Mouse (Mus musculus) brown adipose tissue, adult 24 weeks (tissue): ENCODE results near the gene Chd4. TPM values are rescaled to one million over a fixed set of nuclear protein-coding genes. Genes with fewer than 3 reads are reported as not detected.

ENCODE experiments used
- H3K27ac ChIP-seq: fragments of 200-500 bp; replicated peaks from 2 replicates; pipeline ENCODE4 v1.5.1; 2012; ENCODE audit warnings: low read depth, mild to moderate bottlenecking, low read length
- H3K4me1 ChIP-seq: fragments of 200-500 bp; 2 replicates; pipeline ENCODE4 v1.6.1; 2012; ENCODE audit warnings: low read length, mixed read lengths; ENCODE audit not compliant: control insufficient read depth, insufficient read depth, insufficient read length
- H3K4me3 ChIP-seq: fragments of 200-500 bp; 2 replicates; pipeline ENCODE4 v1.5.1; 2012; ENCODE audit warnings: low read depth, mild to moderate bottlenecking, low read length, moderate library complexity; ENCODE audit not compliant: insufficient read depth
- polyA plus RNA-seq: library from polyadenylated mRNA; stranded (reverse); fragments of >200 nt; gene quantifications from 2 replicates; pipeline ENCODE4 v1.2.4, GENCODE M21; 2012; ENCODE audit not compliant: missing spikeins, insufficient read depth, insufficient read length

Gene Chd4
- polyA plus RNA-seq, 1 experiment = 90.8 TPM

GRCm38 (mm10) chr6:125168086-125168485, 72.3 kb downstream of the Chd4 start:
- Histone ChIP-seq H3K4me3 (no peak overlapping the region), H3K27ac (no peak overlapping the region), H3K4me1 (peaks cover 4% of the 10 kb centered on the region; the same call in 1 of the 2 replicates)

GRCm38 (mm10) chr6:125170194-125170593, 74.4 kb downstream of the Chd4 start:
- no peak overlapping the region for H3K4me3 ChIP-seq
- peaks cover 4% of the 10 kb centered on the region for H3K4me1 ChIP-seq
- no peak overlapping the region for H3K27ac ChIP-seq

GRCm38 (mm10) chr6:125172474-125172873, 76.7 kb downstream of the Chd4 start:
- Histone ChIP-seq H3K4me3 (no peak overlapping the region), H3K4me1 (peaks cover 4% of the 10 kb centered on the region), H3K27ac (no peak overlapping the region)

GRCm38 (mm10) chr6:125173256-125173655, 77.5 kb downstream of the Chd4 start:
- Histone ChIP-seq H3K4me3 (no peak overlapping the region), H3K4me1 (peaks cover 4% of the 10 kb centered on the region), H3K27ac (no peak overlapping the region)

GRCm38 (mm10) chr6:125175469-125175868, 79.7 kb downstream of the Chd4 start:
- Histone ChIP-seq H3K4me1 (peaks cover 4% of the 10 kb centered on the region), H3K27ac (no peak overlapping the region), H3K4me3 (no peak overlapping the region)

GRCm38 (mm10) chr6:125179601-125180000, 83.8 kb downstream of the Chd4 start:
- no peak overlapping the region for H3K4me3 ChIP-seq
- H3K4me1 ChIP-seq = no peaks in the 10 kb centered on the region
- no peak overlapping the region for H3K27ac ChIP-seq

Other genes with a start within 250 kb of the Chd4 start
- 2.7 and 3.8 TPM in 2 replicates for gene P3h3, start 238.2 kb upstream of the Chd4 start, polyA plus RNA-seq
- gene Gpr162, start 232.0 kb upstream of the Chd4 start, polyA plus RNA-seq = 0.88 TPM in 1 of 2 replicates, not detected in the other
- gene Cd4, start 207.8 kb upstream of the Chd4 start, polyA plus RNA-seq = not detected in 2 replicates
- gene Lag3, start 184.3 kb upstream of the Chd4 start, polyA plus RNA-seq = 12.2 and 15.1 TPM in 2 replicates
- 949 and 1,236 TPM in 2 replicates for gene Ptms, start 175.9 kb upstream of the Chd4 start, polyA plus RNA-seq
- gene Mlf2, start 164.6 kb upstream of the Chd4 start, polyA plus RNA-seq = 238 and 301 TPM in 2 replicates
- gene Cops7a, start 130.4 kb upstream of the Chd4 start, polyA plus RNA-seq = 74.8 and 85.4 TPM in 2 replicates
- gene Pianp, start 99.3 kb upstream of the Chd4 start, polyA plus RNA-seq = 0.54 TPM in 1 of 2 replicates, not detected in the other
- gene Zfp384, start 86.8 kb upstream of the Chd4 start, polyA plus RNA-seq = 19.9 and 25.6 TPM in 2 replicates
- 32.1 and 34.0 TPM in 2 replicates for gene Ing4, start 56.2 kb upstream of the Chd4 start, polyA plus RNA-seq
- 5.1 and 5.5 TPM in 2 replicates for gene Acrbp, start 46.3 kb upstream of the Chd4 start, polyA plus RNA-seq
- gene Lpar5, start 28.1 kb upstream of the Chd4 start, polyA plus RNA-seq = not detected in 2 replicates
- 10.0 and 16.0 TPM in 2 replicates for gene Nop2, start 35.9 kb downstream of the Chd4 start, polyA plus RNA-seq
- 2.9 and 3.2 TPM in 2 replicates for gene Iffo1, start 49.3 kb downstream of the Chd4 start, polyA plus RNA-seq
- gene Gapdh, start 70.5 kb downstream of the Chd4 start, polyA plus RNA-seq = 1,014 and 1,139 TPM in 2 replicates
- gene Ncapd2, start 95.7 kb downstream of the Chd4 start, polyA plus RNA-seq = 7.5 and 9.2 TPM in 2 replicates
- gene Mrpl51, start 95.8 kb downstream of the Chd4 start, polyA plus RNA-seq = 316 and 439 TPM in 2 replicates
- 5.4 and 7.7 TPM in 2 replicates for gene Vamp1, start 119.6 kb downstream of the Chd4 start, polyA plus RNA-seq
- gene Tapbpl, start 135.9 kb downstream of the Chd4 start, polyA plus RNA-seq = 16.1 and 24.1 TPM in 2 replicates
- not detected in 2 replicates for gene Cd27, start 141.0 kb downstream of the Chd4 start, polyA plus RNA-seq
- not detected in 2 replicates for gene Tuba3a, start 190.1 kb downstream of the Chd4 start, polyA plus RNA-seq
- gene Ltbr, start 217.9 kb downstream of the Chd4 start, polyA plus RNA-seq = 30.9 and 34.5 TPM in 2 replicates
- gene Scnn1a, start 224.7 kb downstream of the Chd4 start, polyA plus RNA-seq = 0.88 and 1.1 TPM in 2 replicates